Mouse (Mus musculus) liver, embryonic 16.5 days (tissue): ENCODE measurements around the gene Dnajc19. TPM values are rescaled to one million over a fixed set of nuclear protein-coding genes. Genes with fewer than 3 reads are reported as not detected.

Experiments used
- ATAC-seq: fragments of 200-750 bp; cut with Nextera tagmentation; 2 replicates; pipeline ENCODE4 v1.8.0; 2017; ENCODE audit warnings: low read depth, mild to moderate bottlenecking, moderate number of reproducible peaks, moderate library complexity
- H3K27ac ChIP-seq: fragments of 300-500 bp; sonication (generic); 2 replicates; pipeline ENCODE4 v1.5.1; 2014; ENCODE audit warnings: mild to moderate bottlenecking, low read length
- H3K27me3 ChIP-seq: fragments of 300-500 bp; sonication (generic); 2 replicates; pipeline ENCODE4 v1.6.1; 2014; ENCODE audit warnings: low read depth, low read length, mixed read lengths; ENCODE audit not compliant: control insufficient read depth, insufficient read depth
- H3K36me3 ChIP-seq: fragments of 300-500 bp; sonication (generic); 2 replicates; pipeline ENCODE4 v1.6.1; 2014; ENCODE audit warnings: mild to moderate bottlenecking; ENCODE audit not compliant: control insufficient read depth, insufficient read depth
- H3K4me1 ChIP-seq: fragments of 300-500 bp; sonication (generic); 2 replicates; pipeline ENCODE4 v1.6.1; 2014; ENCODE audit warnings: low read depth, low read length, mixed read lengths; ENCODE audit not compliant: control insufficient read depth
- H3K4me2 ChIP-seq: fragments of 300-500 bp; sonication (generic); 2 replicates; pipeline ENCODE4 v1.6.1; 2014; ENCODE audit warnings: low read depth, low read length, mixed read lengths
- H3K4me3 ChIP-seq: fragments of 300-500 bp; sonication (generic); 2 replicates; pipeline ENCODE4 v1.5.1; 2014; ENCODE audit warnings: low read depth, mild to moderate bottlenecking, low read length
- H3K9ac ChIP-seq: fragments of 300-500 bp; sonication (generic); 2 replicates; pipeline ENCODE4 v1.6.1; 2014; ENCODE audit warnings: low read depth, low read length
- H3K9me3 ChIP-seq: fragments of 300-500 bp; sonication (generic); replicated peaks from 2 replicates; pipeline ENCODE4 v1.6.1; 2016; ENCODE audit warnings: low read length; ENCODE audit not compliant: control insufficient read depth
- WGBS: fragments of 180-500 bp; shearing (Covaris S2); extraction: QIAGEN DNeasy Blood & Tissue Kit; methylation state at CpG from one replicate; pipeline ENCODE4 v1.1.7; 2014; ENCODE audit not compliant: insufficient replicate concordance; 5-methylcytosine and 5-hydroxymethylcytosine counted together
- polyA plus RNA-seq: library from polyadenylated mRNA; unstranded; fragments of >200 nt; fragmentation: Nextera tagmentation; extraction: Ambion mirVana; gene quantifications from 2 replicates; pipeline ENCODE4 v1.2.1, GENCODE M21; 2015

The Dnajc19 gene
- polyA plus RNA-seq, 1 experiment from 2014 or later: 117 TPM

- H3K36me3 ChIP-seq: no peaks in the 10 kb centered on the region
- no peaks in the 10 kb centered on the region for H3K9me3 ChIP-seq
- no peaks in the 10 kb centered on the region for H3K4me1 ChIP-seq
- H3K4me2 ChIP-seq: no peak overlapping the region
- H3K27ac ChIP-seq: no peak overlapping the region
- H3K9ac ChIP-seq: no peak overlapping the region
- no peak overlapping the region for H3K4me3 ChIP-seq
- H3K27me3 ChIP-seq: no peaks in the 10 kb centered on the region
- 69% methylated on average over 6 of the region's 6 CpGs for WGBS
- ATAC-seq: no peak
Observed at GRCm38 (mm10) chr3:34008191-34008590, 72.9 kb downstream of the Dnajc19 start.

- Histone ChIP-seq H3K4me3 (no peak overlapping the region), H3K36me3 (no peaks in the 10 kb centered on the region), H3K4me2 (no peak overlapping the region), H3K9ac (no peak overlapping the region), H3K4me1 (no peaks in the 10 kb centered on the region), H3K27me3 (no peaks in the 10 kb centered on the region), H3K9me3 (no peaks in the 10 kb centered on the region), H3K27ac (no peak overlapping the region)
- ATAC-seq: no peak
- 62% methylated on average over 4 of the region's 4 CpGs for WGBS
Observed at GRCm38 (mm10) chr3:34007611-34008010, 73.5 kb downstream of the Dnajc19 start.

- H3K4me2 ChIP-seq: no peak overlapping the region
- no peak overlapping the region for H3K27ac ChIP-seq
- no peaks in the 10 kb centered on the region for H3K27me3 ChIP-seq
- H3K4me3 ChIP-seq: no peak overlapping the region
- WGBS: 59% methylated on average over 3 of the region's 3 CpGs
- no peaks in the 10 kb centered on the region for H3K4me1 ChIP-seq
- no peak for ATAC-seq
- no peaks in the 10 kb centered on the region for H3K36me3 ChIP-seq
- H3K9ac ChIP-seq: no peak overlapping the region
- no peaks in the 10 kb centered on the region for H3K9me3 ChIP-seq
Observed at GRCm38 (mm10) chr3:34006824-34007223, 74.3 kb downstream of the Dnajc19 start.

- no peaks in the 10 kb centered on the region for H3K4me1 ChIP-seq
- no peak overlapping the region for H3K4me3 ChIP-seq
- H3K9me3 ChIP-seq: no peaks in the 10 kb centered on the region
- H3K9ac ChIP-seq: no peak overlapping the region
- no peaks in the 10 kb centered on the region for H3K36me3 ChIP-seq
- ATAC-seq: no peak
- no peak overlapping the region for H3K4me2 ChIP-seq
- no peaks in the 10 kb centered on the region for H3K27me3 ChIP-seq
- WGBS: 49% methylated on average over 2 of the region's 2 CpGs
- H3K27ac ChIP-seq: no peak overlapping the region
Observed at GRCm38 (mm10) chr3:34006301-34006700, 74.8 kb downstream of the Dnajc19 start.

Other genes starting within 250 kb of the Dnajc19 start
- gene Ccdc39, start 237.0 kb downstream of the Dnajc19 start, polyA plus RNA-seq: 0.11 and 0.18 TPM in 2 replicates
- 21.0 and 23.6 TPM in 2 replicates for gene Fxr1, start 61.4 kb downstream of the Dnajc19 start, polyA plus RNA-seq